ENCODE assay signal across 10 mouse cellular contexts in the genomic region with DNA sequence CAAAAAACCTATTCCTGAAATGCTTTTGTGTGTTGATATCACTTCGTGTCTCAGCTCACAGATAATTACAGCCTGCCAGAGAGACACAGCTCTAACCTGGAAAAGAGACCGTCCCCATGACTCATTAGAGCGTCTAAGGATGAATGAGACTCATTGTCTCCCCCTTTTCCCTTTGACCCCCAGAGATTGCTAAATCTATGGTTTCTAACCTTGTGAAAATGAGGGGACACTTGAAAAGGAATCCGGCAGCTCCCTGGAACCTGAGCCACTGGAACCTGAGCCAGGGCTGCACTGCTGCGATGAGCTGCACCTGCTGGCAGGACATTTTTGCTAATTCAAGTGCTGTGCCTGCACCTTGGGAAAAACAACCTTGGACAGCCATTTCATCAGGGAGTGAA.
A peak's percentile ranks its signal among the peaks of the same experiment; 100 is the strongest.
DNase-seq lines count a peak whose midpoint lies in the region; ATAC-seq lines count a peak whose summit lies in the region.
"Had no signal": no experiment of that assay in that cellular context is flagged by ENCODE, and none has a peak within 500 bp of the region (broad histone marks: within the 10 kb centered on the region; RNA-seq: fewer than 3 reads in every experiment).

No protein-coding gene starts in this region.

- WGBS in heart, embryonic 13.5 days, result 43% methylated on average over 5 of the region's 5 CpGs
- WGBS in hindbrain, embryonic 10.5 days, result 43% methylated on average over 5 of the region's 5 CpGs

- intact Hi-C loops in heart, postnatal 36 days (cut with DNase I), result loop anchor here (2.0 to 5.0 kb wide), 3 partner anchors 38 to 208 kb away; no protein-coding TSS in a partner anchor

- H3K27me3 ChIP-seq in heart, embryonic 13.5 days (replicated peaks), result no peaks in the 10 kb centered on the region
- H3K27me3 ChIP-seq in hindbrain, embryonic 10.5 days (ENCODE audit: insufficient read depth, poor library complexity, severe bottlenecking), result no peaks in the 10 kb centered on the region

- no peak for DNase-seq in heart, postnatal 36 days
- DNase-seq in embryo, embryonic 10 days (ENCODE audit: low spot score), result peak; percentile 48
- peak; percentile 17 for DNase-seq in hindbrain, embryonic 10.5 days (ENCODE audit: low spot score)
- DNase-seq in neural tube, embryonic 10.5 days (ENCODE audit: extremely low spot score, low spot score), result peak; percentile 35
- DNase-seq in ovary, postnatal 14 days (ENCODE audit: low spot score), result no peak
- no peak for DNase-seq in thymus, adult 18-20 months
- DNase-seq in frontal cortex, postnatal 14 days (ENCODE audit: low spot score in 2 of 2), result no peak
- DNase-seq: cerebellum, adult 11 months had no signal

- peak overlapping the region; percentile 82 for H3K27ac ChIP-seq in heart, embryonic 13.5 days (replicated peaks)
- H3K27ac ChIP-seq in hindbrain, embryonic 10.5 days, result peak overlapping the region; percentile 87

- no peak overlapping the region for H3K4me3 ChIP-seq in heart, embryonic 13.5 days
- H3K4me3 ChIP-seq in hindbrain, embryonic 10.5 days, result no peak overlapping the region

- no peak for ATAC-seq in heart, embryonic 13.5 days (ENCODE audit: extremely low read depth, insufficient number of reproducible peaks, low FRiP score, low TSS enrichment)

- H3K9ac ChIP-seq in heart, embryonic 13.5 days, result no peak overlapping the region

- H3K36me3 ChIP-seq in heart, embryonic 13.5 days, result no peaks in the 10 kb centered on the region
- H3K36me3 ChIP-seq in hindbrain, embryonic 10.5 days, result no peaks in the 10 kb centered on the region
- H3K36me3 ChIP-seq: G1E had no signal

- H3K9me3 ChIP-seq in heart, embryonic 13.5 days, result no peaks in the 10 kb centered on the region
- no peaks in the 10 kb centered on the region for H3K9me3 ChIP-seq in hindbrain, embryonic 10.5 days
- H3K9me3 ChIP-seq: G1E had no signal

- H3K4me1 ChIP-seq in heart, embryonic 13.5 days, result peaks cover 52% of the 10 kb centered on the region
- H3K4me1 ChIP-seq in hindbrain, embryonic 10.5 days (replicated peaks), result peaks cover 62% of the 10 kb centered on the region

- peak overlapping the region; percentile 40; the same call in 1 of the 2 replicates for H3K4me2 ChIP-seq in heart, embryonic 13.5 days

Comparison
In these comparisons a context has a peak if more than half of its experiments do, and no peak if none do; other contexts are left out.
1. DNase-seq: peak in embryo, embryonic 10 days (single experiment), hindbrain, embryonic 10.5 days (single experiment) and neural tube, embryonic 10.5 days (single experiment); none in heart, postnatal 36 days (0 of 2), ovary, postnatal 14 days (single experiment), thymus, adult 18-20 months (0 of 2) and frontal cortex, postnatal 14 days (0 of 2).